Mouse (Mus musculus) myocyte (in vitro differentiated cells): ENCODE results near the gene Ercc6. TPM values are rescaled to one million over a fixed set of nuclear protein-coding genes. Genes with fewer than 3 reads are reported as not detected.
A peak's percentile ranks its signal among the peaks of the same experiment; 100 is the strongest.

Experiments
- H3K27me3 ChIP-seq: one replicate; pipeline ENCODE4 v1.6.1; 2011; ENCODE audit not compliant: control insufficient read depth, insufficient read depth, insufficient read length
- H3K36me3 ChIP-seq: one replicate; pipeline ENCODE4 v1.6.1; 2011; ENCODE audit not compliant: control insufficient read depth, insufficient read depth
- H3K4me2 ChIP-seq: one replicate; pipeline ENCODE4 v1.6.1; 2011; ENCODE audit warnings: low read depth, control low read depth
- H3K4me3 ChIP-seq: one replicate; pipeline ENCODE4 v1.5.1; 2011; ENCODE audit warnings: mild to moderate bottlenecking, control low read depth, moderate library complexity
- H3K79me2 ChIP-seq: one replicate; pipeline ENCODE4 v1.6.1; 2011; ENCODE audit not compliant: control insufficient read depth, insufficient read depth
- H3ac ChIP-seq: one replicate; pipeline ENCODE4 v1.6.1; 2011; ENCODE audit not compliant: control insufficient read depth, insufficient read length
- CEBPB ChIP-seq: IDR thresholded peaks from 2 replicates; pipeline ENCODE4 v1.6.1; 2011; ENCODE audit warnings: mild to moderate bottlenecking, moderate library complexity; ENCODE audit not compliant: poor library complexity, insufficient read depth, severe bottlenecking
- E2F4 ChIP-seq: IDR thresholded peaks from one replicate; pipeline ENCODE4 v1.6.1; 2011; ENCODE audit warnings: mild to moderate bottlenecking, control low read depth, moderate library complexity; ENCODE audit not compliant: insufficient read depth
- MAX ChIP-seq: IDR thresholded peaks from one replicate; pipeline ENCODE4 v1.6.1; 2011; ENCODE audit warnings: low read depth, mild to moderate bottlenecking, control low read depth
- MYOD1 ChIP-seq, 3 experiments: IDR thresholded peaks; one replicate each; pipeline ENCODE4 v1.6.1; 2011; ENCODE audit warnings: control low read depth in 2 of 3, low read depth in 2 of 3, mild to moderate bottlenecking in 2 of 3, moderate library complexity in 1 of 3; ENCODE audit not compliant: insufficient read length in 2 of 3, control insufficient read depth in 1 of 3
- MYOG ChIP-seq, 3 experiments: IDR thresholded peaks; one replicate each; pipeline ENCODE4 v1.6.1; 2011; ENCODE audit warnings: control low read depth in 2 of 3, low read depth in 2 of 3, mild to moderate bottlenecking in 2 of 3; ENCODE audit not compliant: insufficient read length in 2 of 3, control insufficient read depth in 1 of 3, insufficient read depth in 1 of 3
- POLR2A ChIP-seq: IDR thresholded peaks from one replicate; pipeline ENCODE4 v1.6.1; 2011; ENCODE audit warnings: low read depth, mild to moderate bottlenecking, control low read depth, moderate library complexity; ENCODE audit not compliant: insufficient read length
- POLR2AphosphoS2 ChIP-seq: IDR thresholded peaks from one replicate; pipeline ENCODE4 v1.6.1; 2011; ENCODE audit warnings: low read depth, control low read depth; ENCODE audit not compliant: insufficient read length
- REST ChIP-seq: IDR thresholded peaks from one replicate; pipeline ENCODE4 v1.6.1; 2011; ENCODE audit warnings: mild to moderate bottlenecking, control low read depth, moderate library complexity; ENCODE audit not compliant: insufficient read depth, insufficient read length
- SRF ChIP-seq: IDR thresholded peaks from one replicate; pipeline ENCODE4 v1.6.1; 2011; ENCODE audit warnings: low read depth; ENCODE audit not compliant: control insufficient read depth, insufficient read length
- TCF12 ChIP-seq: IDR thresholded peaks from one replicate; pipeline ENCODE4 v1.6.1; 2011; ENCODE audit warnings: mild to moderate bottlenecking, control low read depth; ENCODE audit not compliant: poor library complexity, insufficient read depth, severe bottlenecking
- TCF3 ChIP-seq: IDR thresholded peaks from one replicate; pipeline ENCODE4 v1.6.1; 2011; ENCODE audit warnings: low read depth, control low read depth; ENCODE audit not compliant: insufficient read length
- USF1 ChIP-seq: IDR thresholded peaks from one replicate; pipeline ENCODE4 v1.6.1; 2011; ENCODE audit warnings: low read depth, mild to moderate bottlenecking, control low read depth, moderate library complexity
- polyA plus RNA-seq: library from polyadenylated mRNA; unstranded; fragments of >200 nt; fragmentation: generic; extraction: Trizol; gene quantifications from one replicate; pipeline ENCODE4 v1.2.1, GENCODE M21; 2012; ENCODE audit warnings: missing spikeins

Gene Ercc6
- polyA plus RNA-seq, 1 experiment: 2.1 TPM

GRCm38 (mm10) chr14:32512912-32513311, 409 bp upstream of the Ercc6 start:
- no peak overlapping the region for H3ac ChIP-seq
- peak overlapping the region; percentile 75 for H3K4me3 ChIP-seq
- H3K27me3 ChIP-seq: no peaks in the 10 kb centered on the region
- no peak for TF ChIP-seq TCF12
- TF ChIP-seq REST: no peak
- no peak for TF ChIP-seq MAX
- TF ChIP-seq USF1: no peak
- TF ChIP-seq MYOD1 (IDR thresholded peaks at IDR 0.05; ENCODE audit: control insufficient read depth in 1 of 3, insufficient read length in 2 of 3, low read depth in 2 of 3): no peak
- no peak for TF ChIP-seq POLR2A
- no peak for TF ChIP-seq MYOG (IDR thresholded peaks at IDR 0.05; ENCODE audit: control insufficient read depth in 1 of 3, insufficient read depth in 1 of 3, insufficient read length in 2 of 3, low read depth in 2 of 3)
- no peak for TF ChIP-seq SRF
- H3K79me2 ChIP-seq: peaks cover 32% of the 10 kb centered on the region
- H3K4me2 ChIP-seq: peak overlapping the region; percentile 91
- peaks cover 7% of the 10 kb centered on the region for H3K36me3 ChIP-seq

- H3K79me2 ChIP-seq: peaks cover 47% of the 10 kb centered on the region
- peaks cover 22% of the 10 kb centered on the region for H3K36me3 ChIP-seq
- H3K4me2 ChIP-seq: no peak overlapping the region
- H3K4me3 ChIP-seq: no peak overlapping the region
- no peaks in the 10 kb centered on the region for H3K27me3 ChIP-seq
- no peak overlapping the region for H3ac ChIP-seq
- TF ChIP-seq SRF (no peak), TCF12 (no peak), POLR2A (no peak), CEBPB (no peak), USF1 (no peak), MAX (no peak), E2F4 (no peak), REST (no peak), TCF3 (no peak), POLR2AphosphoS2 (no peak), MYOD1 (IDR thresholded peaks at IDR 0.05; ENCODE audit: control insufficient read depth in 1 of 3, insufficient read length in 2 of 3, low read depth in 2 of 3) (no peak), MYOG (IDR thresholded peaks at IDR 0.05; ENCODE audit: control insufficient read depth in 1 of 3, insufficient read depth in 1 of 3, insufficient read length in 2 of 3, low read depth in 2 of 3) (no peak)
These were observed 2.8 kb downstream of the Ercc6 start for GRCm38 (mm10) chr14:32516086-32516485.

DNA sequence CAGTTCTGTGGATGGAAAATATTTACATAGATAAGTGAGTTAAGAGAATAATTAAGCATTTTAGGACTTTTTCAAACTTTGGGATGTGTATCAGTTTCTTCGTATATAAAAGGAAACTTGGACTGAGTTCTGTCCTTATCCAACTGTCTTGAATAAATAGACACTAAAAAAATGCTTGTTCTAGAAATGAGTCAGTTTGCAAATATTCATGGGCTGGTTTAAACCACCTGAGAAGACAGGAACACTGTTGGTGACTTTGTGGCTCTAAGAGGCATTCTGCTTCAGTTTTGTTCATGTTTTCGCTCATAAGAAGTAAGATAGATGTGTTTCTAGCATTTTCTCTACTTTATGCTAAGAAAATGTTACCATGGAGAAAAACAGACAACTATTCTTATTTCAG, 5.2 kb downstream of the Ercc6 start:
- TF ChIP-seq CEBPB (no peak), POLR2AphosphoS2 (no peak), TCF12 (no peak)
- Histone ChIP-seq H3K27me3 (no peaks in the 10 kb centered on the region), H3K36me3 (peaks cover 23% of the 10 kb centered on the region), H3K4me3 (no peak overlapping the region), H3K79me2 (peaks cover 50% of the 10 kb centered on the region), H3K4me2 (no peak overlapping the region), H3ac (no peak overlapping the region)

DNA sequence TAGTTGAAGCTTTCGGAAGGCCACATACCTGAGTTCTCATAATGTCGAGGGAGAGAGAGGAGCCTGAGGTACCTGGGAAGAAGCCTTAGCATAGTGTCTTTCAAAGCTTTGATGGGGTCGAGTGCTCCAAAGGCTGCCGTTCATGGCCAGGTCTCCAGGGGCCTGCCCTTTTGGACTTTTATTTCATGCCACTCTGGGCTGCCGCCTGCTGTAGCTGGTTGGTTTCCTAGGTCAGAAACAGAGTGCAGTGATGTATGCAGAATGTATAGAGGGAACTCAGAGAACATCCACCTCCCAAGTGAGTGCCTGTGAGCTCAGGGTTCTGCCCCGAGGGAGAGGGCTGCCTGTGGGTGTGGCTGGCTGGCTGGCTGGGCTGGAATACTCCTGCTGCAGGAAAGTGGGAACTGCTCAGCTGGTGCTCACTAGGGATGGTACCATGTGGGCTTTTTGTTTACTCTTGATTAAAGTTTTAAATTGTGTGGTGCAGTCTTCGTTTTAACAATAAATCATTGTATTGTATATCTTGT, 7.1 kb downstream of the Ercc6 start:
- TF ChIP-seq POLR2AphosphoS2: no peak
- TF ChIP-seq CEBPB: no peak
- no peak for TF ChIP-seq TCF3
- TF ChIP-seq MYOD1 (IDR thresholded peaks at IDR 0.05; ENCODE audit: control insufficient read depth in 1 of 3, insufficient read length in 2 of 3, low read depth in 2 of 3): no peak
- no peak for TF ChIP-seq MYOG (IDR thresholded peaks at IDR 0.05; ENCODE audit: control insufficient read depth in 1 of 3, insufficient read depth in 1 of 3, insufficient read length in 2 of 3, low read depth in 2 of 3)
- Histone ChIP-seq H3K79me2 (peaks cover 41% of the 10 kb centered on the region), H3K36me3 (peaks cover 25% of the 10 kb centered on the region), H3K27me3 (no peaks in the 10 kb centered on the region), H3ac (no peak overlapping the region), H3K4me2 (peak overlapping the region; percentile 49), H3K4me3 (no peak overlapping the region)

GRCm38 (mm10) chr14:32522336-32522735, 9.0 kb downstream of the Ercc6 start:
- H3K79me2 ChIP-seq: peaks cover 37% of the 10 kb centered on the region
- H3ac ChIP-seq: no peak overlapping the region
- peak overlapping the region; percentile 39 for H3K4me2 ChIP-seq
- no peak overlapping the region for H3K4me3 ChIP-seq
- H3K36me3 ChIP-seq: peaks cover 28% of the 10 kb centered on the region
- TF ChIP-seq MYOG (IDR thresholded peaks at IDR 0.05; ENCODE audit: control insufficient read depth in 1 of 3, insufficient read depth in 1 of 3, insufficient read length in 2 of 3, low read depth in 2 of 3): peak in 2 of 3 experiments; percentile 30 to 61
- no peak for TF ChIP-seq SRF
- peak in 2 of 3 experiments; percentile 83 to 89 for TF ChIP-seq MYOD1 (IDR thresholded peaks at IDR 0.05; ENCODE audit: control insufficient read depth in 1 of 3, insufficient read length in 2 of 3, low read depth in 2 of 3)
- H3K27me3 ChIP-seq: no peaks in the 10 kb centered on the region
